Mouse (Mus musculus) MEL (cell line): Measurements from ENCODE around the gene Iqck. TPM values are rescaled to one million over a fixed set of nuclear protein-coding genes. Genes with fewer than 3 reads are reported as not detected.

Source experiments
- DNase-seq: peaks from one replicate; pipeline ENCODE4 v3.0.0; 2011; ENCODE audit warnings: low read depth, low spot score
- H3K27ac ChIP-seq: 2 replicates; pipeline ENCODE4 v1.5.1; 2012; ENCODE audit warnings: low read depth, mild to moderate bottlenecking, control low read depth, low read length, moderate library complexity; ENCODE audit not compliant: control insufficient read depth
- H3K27me3 ChIP-seq, 2 experiments: fragments of 150-350 bp in 1 of 2; sonication (generic) in 1 of 2; 2 replicates each; pipeline ENCODE4 v1.6.1; 2012; ENCODE audit warnings: low read length in 2 of 2, mild to moderate bottlenecking in 2 of 2, improper control_type of control experiment in 1 of 2, moderate library complexity in 1 of 2; ENCODE audit not compliant: insufficient read depth in 2 of 2, control insufficient read depth in 1 of 2
- H3K36me3 ChIP-seq, 2 experiments: 2 replicates each; pipeline ENCODE4 v1.6.1; 2012 to 2014; ENCODE audit warnings: low read length in 2 of 2, improper control_type of control experiment in 1 of 2, inconsistent platforms in 1 of 2, mild to moderate bottlenecking in 1 of 2; ENCODE audit not compliant: insufficient read depth in 2 of 2, control insufficient read depth in 1 of 2
- H3K4me1 ChIP-seq, 2 experiments: fragments of 150-350 bp in 1 of 2; sonication (generic) in 1 of 2; 2 replicates each; pipeline ENCODE4 v1.6.1; 2012; ENCODE audit warnings: low read length in 2 of 2, improper control_type of control experiment in 1 of 2, mild to moderate bottlenecking in 1 of 2; ENCODE audit not compliant: insufficient read depth in 2 of 2, control insufficient read depth in 1 of 2
- H3K4me3 ChIP-seq, 2 experiments: fragments of 150-350 bp in 1 of 2; sonication (generic) in 1 of 2; 2 replicates each; pipeline ENCODE4 v1.5.1; 2012; ENCODE audit warnings: low read depth in 2 of 2, low read length in 2 of 2, mild to moderate bottlenecking in 2 of 2, moderate library complexity in 2 of 2, control low read depth in 1 of 2, improper control_type of control experiment in 1 of 2; ENCODE audit not compliant: control insufficient read depth in 1 of 2, insufficient read depth in 1 of 2
- H3K79me2 ChIP-seq: 2 replicates; pipeline ENCODE4 v1.6.1; 2012; ENCODE audit warnings: mild to moderate bottlenecking, low read length, moderate library complexity; ENCODE audit not compliant: control insufficient read depth, poor library complexity, insufficient read depth
- H3K9ac ChIP-seq: 2 replicates; pipeline ENCODE4 v1.6.1; 2012; ENCODE audit warnings: low read depth, mild to moderate bottlenecking, control low read depth, low read length, moderate library complexity; ENCODE audit not compliant: control insufficient read depth, poor library complexity, severe bottlenecking
- H3K9me3 ChIP-seq: fragments of 150-350 bp; sonication (generic); replicated peaks from 2 replicates; pipeline ENCODE4 v1.6.1; 2012; ENCODE audit warnings: mild to moderate bottlenecking, low read length, improper control_type of control experiment, moderate library complexity; ENCODE audit not compliant: insufficient read depth
- BHLHE40 ChIP-seq: IDR thresholded peaks from 2 replicates; pipeline ENCODE4 v1.6.1; 2012; ENCODE audit warnings: low read depth, mild to moderate bottlenecking, inconsistent platforms, low read length, improper control_type of control experiment, borderline replicate concordance
- CTCF ChIP-seq, 3 experiments: IDR thresholded peaks in 2 of 3; conservative IDR thresholded peaks in 1 of 3; 2 replicates each; pipeline ENCODE4 v1.5.1; 2011 to 2012; ENCODE audit warnings: low read length in 3 of 3, low read depth in 2 of 3, mild to moderate bottlenecking in 2 of 3, improper control_type of control experiment in 1 of 3, inconsistent platforms in 1 of 3, mixed read lengths in 1 of 3, moderate library complexity in 1 of 3; ENCODE audit not compliant: control insufficient read depth in 1 of 3, insufficient read depth in 1 of 3, poor library complexity in 1 of 3, severe bottlenecking in 1 of 3
- ELF1 ChIP-seq: IDR thresholded peaks from 2 replicates; pipeline ENCODE4 v1.6.1; 2014; ENCODE audit warnings: low read depth, mild to moderate bottlenecking, inconsistent platforms, low read length, improper control_type of control experiment, moderate library complexity
- ETS1 ChIP-seq: IDR thresholded peaks from 2 replicates; pipeline ENCODE4 v1.6.1; 2012; ENCODE audit warnings: low read depth, mild to moderate bottlenecking, inconsistent platforms, low read length, improper control_type of control experiment, moderate library complexity
- GATA1 ChIP-seq: IDR thresholded peaks from 2 replicates; pipeline ENCODE4 v1.6.1; 2011; ENCODE audit warnings: low read depth, low read length, improper control_type of control experiment
- HCFC1 ChIP-seq: IDR thresholded peaks from 2 replicates; pipeline ENCODE4 v1.6.1; 2012; ENCODE audit warnings: low read depth, mild to moderate bottlenecking, inconsistent platforms, low read length, improper control_type of control experiment, moderate library complexity
- MAFK ChIP-seq: IDR thresholded peaks from 2 replicates; pipeline ENCODE4 v1.6.1; 2011; ENCODE audit warnings: low read depth, mild to moderate bottlenecking, low read length, improper control_type of control experiment, borderline replicate concordance
- MAZ ChIP-seq: IDR thresholded peaks from 2 replicates; pipeline ENCODE4 v1.6.1; 2012; ENCODE audit warnings: low read depth, mild to moderate bottlenecking, inconsistent platforms, low read length, improper control_type of control experiment
- MYB ChIP-seq: IDR thresholded peaks from 2 replicates; pipeline ENCODE4 v1.6.1; 2011; ENCODE audit warnings: mild to moderate bottlenecking, low read depth, low read length, improper control_type of control experiment
- MYC ChIP-seq: IDR thresholded peaks from 2 replicates; pipeline ENCODE4 v1.6.1; 2011; ENCODE audit warnings: low read depth, mild to moderate bottlenecking, low read length, improper control_type of control experiment, moderate library complexity
- NELFE ChIP-seq: IDR thresholded peaks from 2 replicates; pipeline ENCODE4 v1.6.1; 2011; ENCODE audit warnings: low read depth, low read length, improper control_type of control experiment
- NRF1 ChIP-seq: IDR thresholded peaks from 2 replicates; pipeline ENCODE4 v1.6.1; 2014; ENCODE audit warnings: low read depth, mild to moderate bottlenecking, inconsistent platforms, low read length, improper control_type of control experiment, moderate library complexity; ENCODE audit not compliant: poor library complexity, insufficient read depth, severe bottlenecking
- POLR2A ChIP-seq, 2 experiments: IDR thresholded peaks; 2 replicates each; pipeline ENCODE4 v1.6.1; 2011 to 2012; ENCODE audit warnings: low read length in 2 of 2, mild to moderate bottlenecking in 2 of 2, control low read depth in 1 of 2, improper control_type of control experiment in 1 of 2, low read depth in 1 of 2, moderate library complexity in 1 of 2; ENCODE audit not compliant: control insufficient read depth in 1 of 2, insufficient read depth in 1 of 2, poor library complexity in 1 of 2
- POLR2AphosphoS2 ChIP-seq: IDR thresholded peaks from 2 replicates; pipeline ENCODE4 v1.6.1; 2011; ENCODE audit warnings: low read length, improper control_type of control experiment
- POLR2AphosphoS5 ChIP-seq: IDR thresholded peaks from 2 replicates; pipeline ENCODE4 v1.6.1; 2012; ENCODE audit warnings: low read depth, borderline replicate concordance, mild to moderate bottlenecking, inconsistent platforms, low read length, moderate library complexity, mixed read lengths
- RCOR1 ChIP-seq: IDR thresholded peaks from 2 replicates; pipeline ENCODE4 v1.6.1; 2012; ENCODE audit warnings: low read depth, mild to moderate bottlenecking, inconsistent platforms, low read length, improper control_type of control experiment
- TBP ChIP-seq: IDR thresholded peaks from 2 replicates; pipeline ENCODE4 v1.8.0; 2011; ENCODE audit warnings: low read depth, low read length, improper control_type of control experiment
- TCF12 ChIP-seq: IDR thresholded peaks from 2 replicates; pipeline ENCODE4 v1.6.1; 2014; ENCODE audit warnings: low read depth, mild to moderate bottlenecking, inconsistent platforms, low read length, improper control_type of control experiment, moderate library complexity
- UBTF ChIP-seq: IDR thresholded peaks from 2 replicates; pipeline ENCODE4 v1.6.1; 2012; ENCODE audit warnings: low read depth, mild to moderate bottlenecking, inconsistent platforms, low read length, improper control_type of control experiment, moderate library complexity, borderline replicate concordance; ENCODE audit not compliant: insufficient read depth
- ZNF384 ChIP-seq: IDR thresholded peaks from 2 replicates; pipeline ENCODE4 v1.6.1; 2012; ENCODE audit warnings: low read depth, mild to moderate bottlenecking, inconsistent platforms, low read length, improper control_type of control experiment
- polyA plus RNA-seq, 2 experiments: library from polyadenylated mRNA; stranded (reverse) in 1 of 2; unstranded in 1 of 2; fragments of >175 nt in 1 of 2; fragments of >200 nt in 1 of 2; gene quantifications; 2 replicates each; pipeline versions ENCODE4 v1.2.1 to v1.2.4; 2012; ENCODE audit warnings: low replicate concordance in 2 of 2, low read depth in 1 of 2; ENCODE audit not compliant: insufficient read length in 2 of 2, insufficient read depth in 1 of 2, missing spikeins in 1 of 2
- total RNA-seq: library from RNA; depleted of rRNA; stranded (reverse); fragments of 300-350 nt; gene quantifications from 2 replicates; pipeline ENCODE4 v1.2.3, GENCODE M21; 2012

The Iqck gene
- total and polyA plus RNA-seq, 3 experiments = 0.39 to 0.40 TPM; not detected in 1

DNA sequence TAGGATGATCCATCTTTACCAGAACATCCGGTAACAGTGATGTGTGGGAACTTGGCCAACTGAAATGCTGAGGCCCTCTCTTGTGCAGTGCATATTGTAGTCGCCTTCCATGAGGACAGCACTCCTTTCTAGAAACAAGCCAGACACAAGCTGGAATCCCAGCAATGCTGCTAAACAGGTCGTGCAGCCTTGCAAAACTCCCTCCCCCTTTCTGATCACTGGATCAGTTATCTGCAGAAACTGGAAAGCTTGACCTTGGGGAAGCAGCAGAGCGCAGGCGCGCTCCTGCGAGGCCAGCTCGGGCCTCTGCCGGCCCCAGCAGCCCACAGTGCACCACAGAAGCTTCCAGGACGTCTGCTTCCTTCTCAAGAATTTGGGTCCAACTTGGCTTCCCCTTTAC is 6.8 kb upstream of the Iqck start:
- Histone ChIP-seq H3K9me3 (no peaks in the 10 kb centered on the region), H3K36me3 (peaks cover 13 to 32% of the 10 kb centered on the region in 2 experiments), H3K4me1 (peaks cover 5 to 30% of the 10 kb centered on the region in 2 experiments), H3K79me2 (peaks cover 26% of the 10 kb centered on the region)
- TF ChIP-seq POLR2AphosphoS5 (no peak), ELF1 (no peak)
- TF ChIP-seq, all 39 proteins: peak for 0
- no peak overlapping the region for H3K9ac ChIP-seq
- H3K27me3 ChIP-seq = no peaks in the 10 kb centered on the region
- H3K27ac ChIP-seq = no peak overlapping the region
- H3K4me3 ChIP-seq = no peak overlapping the region
- DNase-seq = no peak

- peaks cover 5 to 32% of the 10 kb centered on the region in 2 experiments for H3K4me1 ChIP-seq
Observed at GRCm38 (mm10) chr7:118849543-118850250, 5.9 kb upstream of the Iqck start.

GRCm38 (mm10) chr7:118850676-118851290 is 4.8 kb upstream of the Iqck start:
- Histone ChIP-seq H3K36me3 (peaks cover 9 to 34% of the 10 kb centered on the region in 2 experiments), H3K4me1 (peaks cover 5 to 32% of the 10 kb centered on the region in 2 experiments), H3K27me3 (no peaks in the 10 kb centered on the region), H3K4me3 (no peak overlapping the region), H3K9ac (no peak overlapping the region), H3K79me2 (peaks cover 43% of the 10 kb centered on the region), H3K9me3 (no peaks in the 10 kb centered on the region), H3K27ac (no peak overlapping the region)
- TF ChIP-seq POLR2A (IDR thresholded peaks at IDR 0.05; ENCODE audit: control insufficient read depth in 1 of 2, insufficient read depth in 1 of 2, low read depth in 1 of 2, low read length in 2 of 2, poor library complexity in 1 of 2) = no peak
- no peak for TF ChIP-seq GATA1
- TF ChIP-seq MYC = no peak
- TF ChIP-seq MYB = no peak
- no peak for DNase-seq

More at GRCm38 (mm10) chr7:118849543-118850250, 5.9 kb upstream of the Iqck start:
- no peaks in the 10 kb centered on the region for H3K9me3 ChIP-seq
- no peak overlapping the region for H3K4me3 ChIP-seq
- no peak overlapping the region for H3K9ac ChIP-seq
- H3K36me3 ChIP-seq = peaks cover 14 to 34% of the 10 kb centered on the region in 2 experiments
- H3K27ac ChIP-seq = no peak overlapping the region
- peaks cover 33% of the 10 kb centered on the region for H3K79me2 ChIP-seq
- H3K27me3 ChIP-seq = no peaks in the 10 kb centered on the region
- TF ChIP-seq ZNF384 (no peak), ETS1 (no peak), TCF12 (no peak), TBP (no peak), ELF1 (no peak), BHLHE40 (no peak), GATA1 (no peak), CTCF (IDR thresholded peaks at IDR 0.05 in 2 of 3, conservative IDR thresholded peaks at IDR 0.05 in 1 of 3; ENCODE audit: control insufficient read depth in 1 of 3, insufficient read depth in 1 of 3, low read depth in 2 of 3, low read length in 3 of 3, poor library complexity in 1 of 3, severe bottlenecking in 1 of 3) (no peak), NELFE (no peak), POLR2AphosphoS5 (no peak), MAZ (no peak), HCFC1 (no peak), MYB (no peak), POLR2A (IDR thresholded peaks at IDR 0.05; ENCODE audit: control insufficient read depth in 1 of 2, insufficient read depth in 1 of 2, low read depth in 1 of 2, low read length in 2 of 2, poor library complexity in 1 of 2) (no peak; a peak in 1 of 4 replicates), POLR2AphosphoS2 (no peak), NRF1 (no peak), UBTF (no peak), RCOR1 (no peak), MAFK (no peak)
- TF ChIP-seq, all 39 proteins: peak for 0
- no peak for DNase-seq
